Mouse (Mus musculus) liver, adult 2 months (tissue): ENCODE measurements at regions not wholly inside any gene's neighbourhood (a gene's known extent, or its start where the extent isn't known, plus 50 kb on each side); places are given as distances from the start of the nearest gene placed in this dataset.
"Not testable (repeated sequence)": the region's sequence is repeated elsewhere in the genome, so short reads cannot be mapped to it uniquely, and the experiment has no call there.

Experiments
- DNase-seq: peaks from one replicate; pipeline ENCODE4 v3.0.0-alpha.2; 2011; ENCODE audit warnings: low read depth, low spot score; ENCODE audit errors: extremely low read depth
- H3K27ac ChIP-seq: fragments of 200-500 bp; replicated peaks from 2 replicates; pipeline ENCODE4 v1.5.1; 2012; ENCODE audit warnings: low read depth, mild to moderate bottlenecking, control low read depth, inconsistent platforms, low read length; ENCODE audit not compliant: insufficient read depth
- H3K27me3 ChIP-seq: fragments of 200-500 bp; 2 replicates; pipeline ENCODE4 v1.6.1; 2012; ENCODE audit warnings: mild to moderate bottlenecking, moderate library complexity, low read length, inconsistent platforms; ENCODE audit not compliant: control insufficient read depth, insufficient read depth
- H3K36me3 ChIP-seq: fragments of 200-500 bp; 2 replicates; pipeline ENCODE4 v1.6.1; 2012; ENCODE audit warnings: low read length, inconsistent platforms; ENCODE audit not compliant: control insufficient read depth, insufficient read depth
- H3K4me1 ChIP-seq: fragments of 200-500 bp; 2 replicates; pipeline ENCODE4 v1.6.1; 2011; ENCODE audit warnings: low read length; ENCODE audit not compliant: control insufficient read depth, insufficient read depth
- H3K4me3 ChIP-seq: fragments of 200-500 bp; 2 replicates; pipeline ENCODE4 v1.5.1; 2011; ENCODE audit warnings: low read depth, mild to moderate bottlenecking, control low read depth, low read length, moderate library complexity; ENCODE audit not compliant: insufficient read depth
- H3K79me2 ChIP-seq: fragments of 200-500 bp; 2 replicates; pipeline ENCODE4 v1.6.1; 2012; ENCODE audit warnings: inconsistent platforms, mild to moderate bottlenecking, low read length, moderate library complexity; ENCODE audit not compliant: control insufficient read depth, insufficient read depth
- H3K9ac ChIP-seq: fragments of 200-500 bp; 2 replicates; pipeline ENCODE4 v1.6.1; 2012; ENCODE audit warnings: low read depth, mild to moderate bottlenecking, control low read depth, inconsistent platforms, low read length
- CTCF ChIP-seq: fragments of 200-500 bp; IDR thresholded peaks from 2 replicates; pipeline ENCODE4 v1.5.1; 2011; ENCODE audit warnings: low read depth, low read length, control low read depth
- POLR2A ChIP-seq: fragments of 200-500 bp; IDR thresholded peaks from 2 replicates; pipeline ENCODE4 v1.6.1; 2011; ENCODE audit warnings: low read length, control low read depth; ENCODE audit not compliant: insufficient read depth; ENCODE audit errors: extremely low read depth
- WGBS: fragments of 180-500 bp; shearing (Covaris S2); methylation state at CpG from one replicate; pipeline ENCODE4 v1.1.7; 2018; 5-methylcytosine and 5-hydroxymethylcytosine counted together

DNA sequence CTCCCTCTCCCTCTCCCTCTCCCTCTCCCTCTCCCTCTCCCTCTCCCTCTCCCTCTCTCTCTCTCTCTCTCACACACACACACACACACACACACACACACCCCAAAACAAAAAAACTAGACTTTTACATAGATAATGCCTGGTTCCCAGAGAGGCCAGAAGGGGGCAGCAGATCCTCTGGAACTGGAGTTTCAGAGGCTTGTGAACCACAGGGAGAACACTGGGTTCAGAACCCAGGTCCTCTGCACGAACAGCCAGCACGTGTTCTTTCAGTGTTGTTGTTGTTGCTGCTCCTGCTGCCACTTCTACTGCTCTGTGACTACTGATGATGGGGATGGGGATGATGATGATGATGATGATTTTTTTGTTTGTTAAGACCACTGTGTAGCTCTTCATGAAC, 68.4 kb upstream of the Smarcad1 start:
- DNase-seq, result peak; percentile 22
- Histone ChIP-seq H3K79me2 (no peaks in the 10 kb centered on the region), H3K4me1 (no peaks in the 10 kb centered on the region), H3K27me3 (no peaks in the 10 kb centered on the region), H3K4me3 (no peak overlapping the region), H3K27ac (no peak overlapping the region), H3K36me3 (no peaks in the 10 kb centered on the region), H3K9ac (no peak overlapping the region)
- WGBS, result 27% methylated on average over 2 of the region's 2 CpGs
- TF ChIP-seq CTCF (peak; percentile 61), POLR2A (no peak)

DNA sequence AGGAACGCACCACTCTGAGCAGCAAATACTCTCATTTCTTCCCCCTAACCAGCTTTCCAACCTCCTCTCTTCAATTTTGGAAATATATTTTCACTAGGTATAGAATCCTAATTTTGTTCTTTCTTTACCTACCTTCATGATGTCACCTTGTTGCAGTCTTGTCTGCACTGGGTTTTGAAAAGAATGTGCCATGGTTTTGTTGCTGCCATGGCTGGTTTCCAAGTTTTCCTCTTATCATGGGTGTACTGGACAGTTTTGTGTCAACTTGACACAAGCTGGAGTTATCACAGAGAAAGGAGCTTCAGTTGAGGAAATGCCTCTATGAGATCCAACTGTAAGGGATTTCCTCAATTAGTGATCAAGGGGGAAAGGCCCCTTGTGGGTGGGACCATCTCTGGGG, 67.9 kb upstream of the Smarcad1 start:
- not testable (repeated sequence) for DNase-seq, H3K36me3 ChIP-seq
- 88% methylated on average over 1 of the region's 1 CpGs for WGBS

DNA sequence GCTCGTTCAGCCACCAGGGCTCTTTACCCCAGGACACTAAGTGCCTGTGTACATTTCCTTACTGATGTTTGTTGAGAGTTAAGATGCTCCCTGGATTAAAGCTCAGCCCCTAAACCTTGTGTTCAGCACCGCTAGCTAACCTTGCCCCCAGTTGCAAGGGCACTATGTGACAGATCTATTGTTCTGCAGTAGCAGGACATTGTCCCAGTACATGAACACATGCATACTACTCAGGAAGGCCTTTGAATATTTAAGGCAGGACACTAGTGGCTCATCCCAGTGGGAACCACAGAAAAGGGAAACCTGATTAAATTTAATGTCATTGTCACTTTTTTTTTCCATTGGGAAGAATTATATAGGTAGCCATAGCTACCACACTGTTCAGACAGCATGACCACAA, 60.3 kb upstream of the Smarcad1 start:
- TF ChIP-seq CTCF (no peak), POLR2A (no peak)
- Histone ChIP-seq H3K4me1 (no peaks in the 10 kb centered on the region), H3K79me2 (no peaks in the 10 kb centered on the region), H3K9ac (no peak overlapping the region), H3K36me3 (no peaks in the 10 kb centered on the region), H3K27me3 (no peaks in the 10 kb centered on the region), H3K27ac (no peak overlapping the region), H3K4me3 (no peak overlapping the region)
- DNase-seq, result no peak
- WGBS, result 35% methylated on average over 2 of the region's 2 CpGs

More for the DNA sequence above, 67.9 kb upstream of the Smarcad1 start:
- H3K79me2 ChIP-seq, H3K27me3 ChIP-seq, H3K4me3 ChIP-seq, H3K4me1 ChIP-seq, H3K27ac ChIP-seq, H3K9ac ChIP-seq: not testable (repeated sequence)
